Mouse (Mus musculus) megakaryocyte, embryonic 14.5 days (primary cell): ENCODE results near the gene Gm47955.

Experiments
- FLI1 ChIP-seq: IDR thresholded peaks from 2 replicates; pipeline ENCODE4 v1.6.1; 2012; ENCODE audit warnings: low read length, inconsistent platforms, mixed read lengths
- GATA1 ChIP-seq: IDR thresholded peaks from 3 replicates; pipeline ENCODE4 v1.6.1; 2012; ENCODE audit warnings: mixed read lengths, low read length, inconsistent platforms, borderline replicate concordance

DNA sequence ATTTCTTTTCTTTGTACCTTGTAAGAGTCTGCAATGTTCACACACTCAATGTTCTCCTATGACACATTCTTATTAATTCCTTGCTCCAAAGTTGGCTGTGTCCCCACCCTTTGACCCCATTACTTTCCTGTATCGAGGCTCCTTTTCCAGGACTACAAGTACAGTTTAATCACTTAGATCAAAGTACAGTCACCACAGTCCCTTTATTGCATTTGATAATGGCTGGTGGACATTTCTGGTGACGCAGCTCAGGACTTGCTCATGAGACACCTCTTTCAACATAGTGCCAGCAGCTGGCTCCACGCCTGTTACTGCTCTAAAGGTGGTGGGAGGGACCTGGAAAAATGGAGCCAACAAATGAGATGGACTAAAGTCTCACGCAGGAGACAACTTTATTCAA, 31.0 kb downstream of the Gm47955 start:
- TF ChIP-seq GATA1 (no peak), FLI1 (no peak)
